Mouse (Mus musculus) embryo, embryonic 11 days (tissue): ENCODE measurements around the gene Smyd3.

Experiments used
- DNase-seq: peaks from one replicate; pipeline ENCODE4 v3.0.0-alpha.2; 2015

Smyd3 gene

GRCm38 (mm10) chr1:179517713-179518465, at the start of gene Smyd3:
Gene Smyd3, minus strand, starts transcription at chr1:179518041.
- DNase-seq = peak; percentile 93

GRCm38 (mm10) chr1:179567558-179567957, 49.7 kb upstream of the Smyd3 start:
- DNase-seq = peak; percentile 65

GRCm38 (mm10) chr1:179563926-179564325, 46.1 kb upstream of the Smyd3 start:
- DNase-seq = no peak

GRCm38 (mm10) chr1:179563211-179563610, 45.4 kb upstream of the Smyd3 start:
- peak; percentile 19 for DNase-seq

GRCm38 (mm10) chr1:179560845-179561430, 43.1 kb upstream of the Smyd3 start:
- no peak for DNase-seq

- no peak for DNase-seq
Observed at GRCm38 (mm10) chr1:179559446-179560194, 41.8 kb upstream of the Smyd3 start.

- no peak for DNase-seq
Observed at GRCm38 (mm10) chr1:179556921-179557320, 39.1 kb upstream of the Smyd3 start.

- DNase-seq = no peak
Observed at GRCm38 (mm10) chr1:179553949-179554347, 36.1 kb upstream of the Smyd3 start.

GRCm38 (mm10) chr1:179553197-179553948, 35.5 kb upstream of the Smyd3 start:
- no peak for DNase-seq

- DNase-seq = no peak
Observed at GRCm38 (mm10) chr1:179552751-179553150, 34.9 kb upstream of the Smyd3 start.

GRCm38 (mm10) chr1:179551921-179552320, 34.1 kb upstream of the Smyd3 start:
- DNase-seq = no peak

GRCm38 (mm10) chr1:179551336-179551735, 33.5 kb upstream of the Smyd3 start:
- DNase-seq = no peak

GRCm38 (mm10) chr1:179548996-179549752, 31.3 kb upstream of the Smyd3 start:
- DNase-seq = no peak

GRCm38 (mm10) chr1:179548220-179548619, 30.4 kb upstream of the Smyd3 start:
- DNase-seq = no peak

GRCm38 (mm10) chr1:179547176-179547575, 29.3 kb upstream of the Smyd3 start:
- DNase-seq = no peak

- no peak for DNase-seq
Observed at GRCm38 (mm10) chr1:179546551-179546917, 28.7 kb upstream of the Smyd3 start.

- peak; percentile 99 for DNase-seq
Observed at GRCm38 (mm10) chr1:179545768-179546550, 28.1 kb upstream of the Smyd3 start, which contains the start of the genes Tfb2m and Cnst. Gene Tfb2m, minus strand, starts transcription at chr1:179546267. Gene Cnst, plus strand, starts transcription at chr1:179546370.

GRCm38 (mm10) chr1:179541502-179541901, 23.7 kb upstream of the Smyd3 start:
- no peak for DNase-seq

- DNase-seq = no peak
Observed at GRCm38 (mm10) chr1:179539887-179540286, 22.0 kb upstream of the Smyd3 start.

- DNase-seq = no peak
Observed at GRCm38 (mm10) chr1:179539054-179539453, 21.2 kb upstream of the Smyd3 start.

GRCm38 (mm10) chr1:179519901-179520300, 2.1 kb upstream of the Smyd3 start:
- DNase-seq = no peak
